Mouse (Mus musculus): ENCODE data around the gene S100a14. TPM values are rescaled to one million over a fixed set of nuclear protein-coding genes. Genes with fewer than 3 reads are reported as not detected.

The S100a14 gene
- polyA plus RNA-seq, 1 experiment: not detected

GRCm38 (mm10) chr3:90575320-90575719 is 48.7 kb downstream of the S100a14 start:
- Histone ChIP-seq H3K4me1 (ENCODE audit: control insufficient read depth, insufficient read depth, low read length) (no peaks in the 10 kb centered on the region), H3K27ac (ENCODE audit: control insufficient read depth, insufficient read depth, low read depth, low read length) (no peak overlapping the region), H3K27me3 (ENCODE audit: control insufficient read depth, insufficient read depth, low read length) (no peaks in the 10 kb centered on the region), H3K4me3 (ENCODE audit: control insufficient read depth, low read depth, low read length) (no peak overlapping the region), H3K36me3 (ENCODE audit: control insufficient read depth, insufficient read depth, low read length) (no peaks in the 10 kb centered on the region)
- TF ChIP-seq POLR2A (IDR thresholded peaks at IDR 0.05; ENCODE audit: control insufficient read depth, low read depth, low read length): no peak
- no peak for TF ChIP-seq CTCF (IDR thresholded peaks at IDR 0.05; ENCODE audit: control insufficient read depth, insufficient read depth, insufficient replicate concordance, low read depth, low read length)

GRCm38 (mm10) chr3:90576351-90577001 is 49.8 kb downstream of the S100a14 start:
- Histone ChIP-seq H3K27ac (ENCODE audit: control insufficient read depth, insufficient read depth, low read depth, low read length) (no peak overlapping the region), H3K27me3 (ENCODE audit: control insufficient read depth, insufficient read depth, low read length) (no peaks in the 10 kb centered on the region), H3K4me1 (ENCODE audit: control insufficient read depth, insufficient read depth, low read length) (no peaks in the 10 kb centered on the region), H3K36me3 (ENCODE audit: control insufficient read depth, insufficient read depth, low read length) (no peaks in the 10 kb centered on the region), H3K4me3 (ENCODE audit: control insufficient read depth, low read depth, low read length) (no peak overlapping the region)
- TF ChIP-seq POLR2A (IDR thresholded peaks at IDR 0.05; ENCODE audit: control insufficient read depth, low read depth, low read length) (no peak), CTCF (IDR thresholded peaks at IDR 0.05; ENCODE audit: control insufficient read depth, insufficient read depth, insufficient replicate concordance, low read depth, low read length) (no peak)

Other genes with a start within 250 kb of the S100a14 start
- gene Gatad2b, start 233.7 kb upstream of the S100a14 start, polyA plus RNA-seq (2012; rRNA removed): 26.2 and 34.5 TPM in 2 replicates
- 17.9 and 18.9 TPM in 2 replicates for gene Slc27a3, start 136.9 kb upstream of the S100a14 start, polyA plus RNA-seq (2012; rRNA removed)
- 18.3 and 19.1 TPM in 2 replicates for gene Ints3, start 93.2 kb upstream of the S100a14 start, polyA plus RNA-seq (2012; rRNA removed)
- gene Npr1, start 61.0 kb upstream of the S100a14 start, polyA plus RNA-seq (2012; rRNA removed): 54.5 and 64.8 TPM in 2 replicates
- 30.8 and 33.2 TPM in 2 replicates for gene Ilf2, start 50.7 kb upstream of the S100a14 start, polyA plus RNA-seq (2012; rRNA removed)
- 33.5 and 42.2 TPM in 2 replicates for gene Snapin, start 35.8 kb upstream of the S100a14 start, polyA plus RNA-seq (2012; rRNA removed)
- 51.5 and 53.5 TPM in 2 replicates for gene Chtop, start 17.4 kb upstream of the S100a14 start, polyA plus RNA-seq (2012; rRNA removed)
- 16.8 and 17.6 TPM in 2 replicates for gene S100a1, start 12.5 kb upstream of the S100a14 start, polyA plus RNA-seq (2012; rRNA removed)
- 2.9 and 3.2 TPM in 2 replicates for gene S100a13, start 12.4 kb upstream of the S100a14 start, polyA plus RNA-seq (2012; rRNA removed)
- 2.9 and 7.7 TPM in 2 replicates for gene S100a16, start 10.4 kb downstream of the S100a14 start, polyA plus RNA-seq (2012; rRNA removed)
- gene S100a3, start 33.7 kb downstream of the S100a14 start, polyA plus RNA-seq (2012; rRNA removed): not detected in 2 replicates
- gene S100a2, start 63.4 kb downstream of the S100a14 start, polyA plus RNA-seq (2012; rRNA removed): not detected in 2 replicates
- gene Gm42674, start 75.0 kb downstream of the S100a14 start, polyA plus RNA-seq (2012; rRNA removed): not detected in 2 replicates
- 0.96 and 1.9 TPM in 2 replicates for gene S100a4, start 76.9 kb downstream of the S100a14 start, polyA plus RNA-seq (2012; rRNA removed)
- not detected in 2 replicates for gene S100a5, start 81.7 kb downstream of the S100a14 start, polyA plus RNA-seq (2012; rRNA removed)
- 13.0 and 20.8 TPM in 2 replicates for gene S100a6, start 86.0 kb downstream of the S100a14 start, polyA plus RNA-seq (2012; rRNA removed)
- gene S100a7a, start 127.2 kb downstream of the S100a14 start, polyA plus RNA-seq (2012; rRNA removed): 0.07 TPM in 1 of 2 replicates, not detected in the other
- not detected in 2 replicates for gene S100a8, start 142.1 kb downstream of the S100a14 start, polyA plus RNA-seq (2012; rRNA removed)
- not detected in 2 replicates for gene S100a9, start 168.9 kb downstream of the S100a14 start, polyA plus RNA-seq (2012; rRNA removed)
- 3.1 and 3.3 TPM in 2 replicates for gene Pglyrp4, start 200.1 kb downstream of the S100a14 start, polyA plus RNA-seq (2012; rRNA removed)

All from testis, adult 2 months (tissue).